Mouse (Mus musculus): Measurements from ENCODE around the gene Mogat2. TPM values are rescaled to one million over a fixed set of nuclear protein-coding genes. Genes with fewer than 3 reads are reported as not detected.

Gene Mogat2
- polyA plus RNA-seq, 1 experiment from 2014 or later, result 3.2 TPM

- Histone ChIP-seq H3K27ac (ENCODE audit: low read depth, low read length) (peak overlapping the region; percentile 98), H3K4me3 (ENCODE audit: low read depth, low read length) (peak overlapping the region; percentile 73), H3K4me2 (ENCODE audit: low read length) (peak overlapping the region; percentile 96), H3K27me3 (replicated peaks; ENCODE audit: control insufficient read depth, insufficient read depth, low read length) (no peaks in the 10 kb centered on the region), H3K9ac (ENCODE audit: low read length) (peak overlapping the region; percentile 86), H3K4me1 (ENCODE audit: control insufficient read depth, insufficient read depth, low read length) (peaks cover 18% of the 10 kb centered on the region), H3K9me3 (replicated peaks; ENCODE audit: control insufficient read depth, low read length) (no peaks in the 10 kb centered on the region), H3K36me3 (ENCODE audit: control insufficient read depth, insufficient read depth, low read length) (no peaks in the 10 kb centered on the region)
- DNase-seq (ENCODE audit: low spot score) (peak; percentile 94), ATAC-seq (peak; percentile 92)
- whole genome bisulfite sequencing, result under 1% methylated on average over 49 of the region's 59 CpGs
These were observed 29.6 kb upstream of the Mogat2 start for GRCm38 (mm10) chr7:99267897-99268505.

GRCm38 (mm10) chr7:99267251-99267896 is 29.0 kb upstream of the Mogat2 start, which contains the start of gene Map6:
Gene Map6, plus strand, starts transcription at chr7:99267447.
- Histone ChIP-seq H3K27ac (ENCODE audit: low read depth, low read length) (peak within 1 kb of the TSS; percentile 98), H3K4me1 (ENCODE audit: control insufficient read depth, insufficient read depth, low read length) (peaks cover 18% of the 10 kb centered on the region), H3K27me3 (replicated peaks; ENCODE audit: control insufficient read depth, insufficient read depth, low read length) (no peaks in the 10 kb centered on the region), H3K36me3 (ENCODE audit: control insufficient read depth, insufficient read depth, low read length) (no peaks in the 10 kb centered on the region), H3K9me3 (replicated peaks; ENCODE audit: control insufficient read depth, low read length) (no peaks in the 10 kb centered on the region), H3K9ac (ENCODE audit: low read length) (peak within 1 kb of the TSS; percentile 86), H3K4me2 (ENCODE audit: low read length) (peak within 1 kb of the TSS; percentile 96), H3K4me3 (ENCODE audit: low read depth, low read length) (peak within 1 kb of the TSS; percentile 73)
- ATAC-seq (peak; percentile 72), DNase-seq (ENCODE audit: low spot score) (peak; percentile 89)
- whole genome bisulfite sequencing, result under 1% methylated on average over 34 of the region's 34 CpGs

GRCm38 (mm10) chr7:99264597-99264996 is 26.2 kb upstream of the Mogat2 start:
- Histone ChIP-seq H3K9ac (ENCODE audit: low read length) (no peak overlapping the region), H3K4me2 (ENCODE audit: low read length) (no peak overlapping the region), H3K36me3 (ENCODE audit: control insufficient read depth, insufficient read depth, low read length) (no peaks in the 10 kb centered on the region), H3K27me3 (replicated peaks; ENCODE audit: control insufficient read depth, insufficient read depth, low read length) (no peaks in the 10 kb centered on the region), H3K27ac (ENCODE audit: low read depth, low read length) (no peak overlapping the region), H3K4me3 (ENCODE audit: low read depth, low read length) (no peak overlapping the region), H3K9me3 (replicated peaks; ENCODE audit: control insufficient read depth, low read length) (no peaks in the 10 kb centered on the region), H3K4me1 (ENCODE audit: control insufficient read depth, insufficient read depth, low read length) (peaks cover 4% of the 10 kb centered on the region; the same call in 1 of the 2 replicates)
- no peak for DNase-seq (ENCODE audit: low spot score)
- no peak for ATAC-seq

- Histone ChIP-seq H3K9ac (ENCODE audit: low read length) (no peak overlapping the region), H3K27me3 (replicated peaks; ENCODE audit: control insufficient read depth, insufficient read depth, low read length) (no peaks in the 10 kb centered on the region), H3K36me3 (ENCODE audit: control insufficient read depth, insufficient read depth, low read length) (no peaks in the 10 kb centered on the region), H3K4me2 (ENCODE audit: low read length) (no peak overlapping the region), H3K27ac (ENCODE audit: low read depth, low read length) (no peak overlapping the region), H3K4me3 (ENCODE audit: low read depth, low read length) (no peak overlapping the region), H3K4me1 (ENCODE audit: control insufficient read depth, insufficient read depth, low read length) (no peaks in the 10 kb centered on the region), H3K9me3 (replicated peaks; ENCODE audit: control insufficient read depth, low read length) (no peaks in the 10 kb centered on the region)
- no peak for ATAC-seq
- DNase-seq (ENCODE audit: low spot score), result no peak
- 69% methylated on average over 4 of the region's 4 CpGs for WGBS
These were observed 25.1 kb upstream of the Mogat2 start for GRCm38 (mm10) chr7:99263509-99263908.

GRCm38 (mm10) chr7:99261900-99262299 is 23.5 kb upstream of the Mogat2 start:
- 39% methylated on average over 3 of the region's 3 CpGs for WGBS
- ATAC-seq, result no peak
- Histone ChIP-seq H3K4me2 (ENCODE audit: low read length) (no peak overlapping the region), H3K27ac (ENCODE audit: low read depth, low read length) (no peak overlapping the region), H3K4me1 (ENCODE audit: control insufficient read depth, insufficient read depth, low read length) (no peaks in the 10 kb centered on the region), H3K9ac (ENCODE audit: low read length) (no peak overlapping the region), H3K27me3 (replicated peaks; ENCODE audit: control insufficient read depth, insufficient read depth, low read length) (no peaks in the 10 kb centered on the region), H3K9me3 (replicated peaks; ENCODE audit: control insufficient read depth, low read length) (no peaks in the 10 kb centered on the region), H3K4me3 (ENCODE audit: low read depth, low read length) (no peak overlapping the region), H3K36me3 (ENCODE audit: control insufficient read depth, insufficient read depth, low read length) (no peaks in the 10 kb centered on the region)
- DNase-seq (ENCODE audit: low spot score), result no peak

- no peak overlapping the region for H3K4me3 ChIP-seq (ENCODE audit: low read depth, low read length)
- no peak overlapping the region for H3K27ac ChIP-seq (ENCODE audit: low read depth, low read length)
- no peaks in the 10 kb centered on the region for H3K27me3 ChIP-seq (replicated peaks; ENCODE audit: control insufficient read depth, insufficient read depth, low read length)
- H3K4me1 ChIP-seq (ENCODE audit: control insufficient read depth, insufficient read depth, low read length), result no peaks in the 10 kb centered on the region
- H3K36me3 ChIP-seq (ENCODE audit: control insufficient read depth, insufficient read depth, low read length), result no peaks in the 10 kb centered on the region
- no peak for ATAC-seq
- no peak overlapping the region for H3K9ac ChIP-seq (ENCODE audit: low read length)
- H3K9me3 ChIP-seq (replicated peaks; ENCODE audit: control insufficient read depth, low read length), result no peaks in the 10 kb centered on the region
- no peak overlapping the region for H3K4me2 ChIP-seq (ENCODE audit: low read length)
- no peak for DNase-seq (ENCODE audit: low spot score)
- 88% methylated on average over 7 of the region's 7 CpGs for WGBS
These were observed 16.6 kb upstream of the Mogat2 start for GRCm38 (mm10) chr7:99255006-99255405.

GRCm38 (mm10) chr7:99250386-99250785 is 12.0 kb upstream of the Mogat2 start:
- ATAC-seq, result no peak
- Histone ChIP-seq H3K27me3 (replicated peaks; ENCODE audit: control insufficient read depth, insufficient read depth, low read length) (0 out of 2 replicates have a peak, but pooled peaks cover 3% of the 10 kb centered on the region), H3K27ac (ENCODE audit: low read depth, low read length) (no peak overlapping the region), H3K4me1 (ENCODE audit: control insufficient read depth, insufficient read depth, low read length) (no peaks in the 10 kb centered on the region), H3K4me2 (ENCODE audit: low read length) (no peak overlapping the region), H3K36me3 (ENCODE audit: control insufficient read depth, insufficient read depth, low read length) (no peaks in the 10 kb centered on the region), H3K4me3 (ENCODE audit: low read depth, low read length) (no peak overlapping the region), H3K9ac (ENCODE audit: low read length) (no peak overlapping the region), H3K9me3 (replicated peaks; ENCODE audit: control insufficient read depth, low read length) (no peaks in the 10 kb centered on the region)
- WGBS, result 31% methylated on average over 9 of the region's 9 CpGs
- no peak for DNase-seq (ENCODE audit: low spot score)

GRCm38 (mm10) chr7:99249582-99249911 is 11.1 kb upstream of the Mogat2 start:
- peak; percentile 94 for DNase-seq (ENCODE audit: low spot score)
- Histone ChIP-seq H3K4me3 (ENCODE audit: low read depth, low read length) (peak overlapping the region; percentile 36), H3K27me3 (replicated peaks; ENCODE audit: control insufficient read depth, insufficient read depth, low read length) (0 out of 2 replicates have a peak, but pooled peaks cover 3% of the 10 kb centered on the region), H3K4me1 (ENCODE audit: control insufficient read depth, insufficient read depth, low read length) (no peaks in the 10 kb centered on the region), H3K4me2 (ENCODE audit: low read length) (peak overlapping the region; percentile 58), H3K36me3 (ENCODE audit: control insufficient read depth, insufficient read depth, low read length) (no peaks in the 10 kb centered on the region), H3K9ac (ENCODE audit: low read length) (no peak overlapping the region), H3K9me3 (replicated peaks; ENCODE audit: control insufficient read depth, low read length) (no peaks in the 10 kb centered on the region), H3K27ac (ENCODE audit: low read depth, low read length) (no peak overlapping the region)
- under 1% methylated on average over 10 of the region's 10 CpGs for WGBS
- peak; percentile 73 for ATAC-seq

GRCm38 (mm10) chr7:99248906-99249581 is 10.6 kb upstream of the Mogat2 start:
- H3K27me3 ChIP-seq (replicated peaks; ENCODE audit: control insufficient read depth, insufficient read depth, low read length), result 0 out of 2 replicates have a peak, but pooled peaks cover 3% of the 10 kb centered on the region
- no peak overlapping the region for H3K27ac ChIP-seq (ENCODE audit: low read depth, low read length)
- ATAC-seq (peak; percentile 61; the same call in 1 of the 2 replicates), DNase-seq (ENCODE audit: low spot score) (no peak)
- no peaks in the 10 kb centered on the region for H3K9me3 ChIP-seq (replicated peaks; ENCODE audit: control insufficient read depth, low read length)
- peak overlapping the region; percentile 41; the same call in 1 of the 2 replicates for H3K9ac ChIP-seq (ENCODE audit: low read length)
- H3K36me3 ChIP-seq (ENCODE audit: control insufficient read depth, insufficient read depth, low read length), result no peaks in the 10 kb centered on the region
- peak overlapping the region; percentile 58 for H3K4me2 ChIP-seq (ENCODE audit: low read length)
- WGBS, result under 1% methylated on average over 30 of the region's 44 CpGs
- H3K4me3 ChIP-seq (ENCODE audit: low read depth, low read length), result peak overlapping the region; percentile 36
- H3K4me1 ChIP-seq (ENCODE audit: control insufficient read depth, insufficient read depth, low read length), result no peaks in the 10 kb centered on the region
